Mouse (Mus musculus): ENCODE measurements around the gene Chst1. TPM values are rescaled to one million over a fixed set of nuclear protein-coding genes. Genes with fewer than 3 reads are reported as not detected.

The Chst1 gene
- polyA plus RNA-seq, 1 experiment = 235 TPM

DNA sequence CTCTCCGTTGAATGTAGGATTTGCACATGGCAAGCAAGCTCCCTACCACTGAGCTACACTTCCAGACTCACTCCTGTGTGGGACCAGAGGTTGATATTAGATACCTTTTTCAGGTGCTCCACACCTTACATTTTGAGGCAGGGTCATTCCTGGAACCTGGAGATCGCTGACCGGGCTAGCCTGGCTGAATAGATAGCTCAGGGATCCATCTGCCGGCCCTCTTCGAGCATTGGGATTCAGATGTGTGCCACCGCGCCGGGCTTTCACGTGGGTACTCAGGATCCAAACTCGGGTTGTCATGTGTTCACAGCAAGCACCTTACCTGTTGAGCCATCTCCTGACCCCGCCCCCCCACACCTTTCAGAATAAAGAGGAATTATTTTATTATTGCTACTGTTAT, 31.3 kb downstream of the Chst1 start:
- H3K4me1 ChIP-seq (ENCODE audit: control insufficient read depth, insufficient read depth, low read length) = no peaks in the 10 kb centered on the region; the same call in 1 of the 2 replicates
- H3K27ac ChIP-seq (ENCODE audit: insufficient read depth, low read length) = no peak overlapping the region
- no peak for TF ChIP-seq POLR2A (IDR thresholded peaks at IDR 0.05; ENCODE audit: extremely low read depth, insufficient read depth, low read length)
- H3K4me3 ChIP-seq (ENCODE audit: insufficient read depth, low read length) = no peak overlapping the region

DNA sequence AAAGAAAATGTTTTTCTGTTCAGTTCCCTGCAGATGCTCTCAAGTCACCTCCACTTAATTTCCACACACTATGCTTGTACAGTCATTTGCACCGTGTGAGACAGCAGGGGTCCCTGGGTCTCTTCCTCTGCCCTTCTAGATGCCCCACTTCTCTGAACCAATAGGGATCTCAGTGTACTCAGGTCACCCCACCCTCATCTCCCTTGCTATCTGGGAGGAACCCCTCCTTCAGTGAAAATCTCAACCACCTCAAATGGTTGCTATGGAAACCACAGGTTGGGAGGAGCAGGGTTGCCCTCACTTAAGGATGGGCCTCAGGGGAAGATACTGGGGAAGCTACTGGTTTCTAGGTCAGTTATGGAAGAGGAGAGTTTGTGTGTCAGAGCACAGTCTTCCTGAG, 32.5 kb downstream of the Chst1 start:
- TF ChIP-seq CTCF (IDR thresholded peaks at IDR 0.05; ENCODE audit: extremely low read depth, insufficient read depth, low read length) (no peak), POLR2A (IDR thresholded peaks at IDR 0.05; ENCODE audit: extremely low read depth, insufficient read depth, low read length) (no peak)
- Histone ChIP-seq H3K4me3 (ENCODE audit: insufficient read depth, low read length) (no peak overlapping the region), H3K27ac (ENCODE audit: insufficient read depth, low read length) (no peak overlapping the region), H3K4me1 (ENCODE audit: control insufficient read depth, insufficient read depth, low read length) (no peaks in the 10 kb centered on the region; the same call in 1 of the 2 replicates)

DNA sequence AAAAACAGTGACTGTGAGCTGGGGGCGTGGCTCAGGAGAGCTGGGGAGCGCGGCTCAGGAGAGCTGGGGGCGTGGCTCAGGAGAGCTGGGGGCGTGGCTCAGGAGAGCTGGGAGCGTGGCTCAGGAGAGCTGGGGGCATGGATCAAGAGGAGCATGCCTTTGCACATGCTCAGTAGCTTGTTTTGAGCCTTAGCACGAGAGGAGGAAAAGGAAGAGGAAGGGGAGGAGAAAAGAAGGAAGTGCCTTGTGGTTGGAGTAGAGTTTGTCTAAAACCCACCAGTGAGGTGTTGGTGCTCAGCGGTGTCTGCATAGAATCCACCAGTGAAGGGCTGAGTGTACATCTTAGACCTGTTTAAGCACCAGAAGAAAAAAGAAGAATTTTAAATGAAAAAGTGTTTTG, 41.0 kb downstream of the Chst1 start:
- H3K4me1 ChIP-seq (ENCODE audit: control insufficient read depth, insufficient read depth, low read length) = no peaks in the 10 kb centered on the region
- TF ChIP-seq CTCF (IDR thresholded peaks at IDR 0.05; ENCODE audit: extremely low read depth, insufficient read depth, low read length) = no peak
- no peak for TF ChIP-seq POLR2A (IDR thresholded peaks at IDR 0.05; ENCODE audit: extremely low read depth, insufficient read depth, low read length)

DNA sequence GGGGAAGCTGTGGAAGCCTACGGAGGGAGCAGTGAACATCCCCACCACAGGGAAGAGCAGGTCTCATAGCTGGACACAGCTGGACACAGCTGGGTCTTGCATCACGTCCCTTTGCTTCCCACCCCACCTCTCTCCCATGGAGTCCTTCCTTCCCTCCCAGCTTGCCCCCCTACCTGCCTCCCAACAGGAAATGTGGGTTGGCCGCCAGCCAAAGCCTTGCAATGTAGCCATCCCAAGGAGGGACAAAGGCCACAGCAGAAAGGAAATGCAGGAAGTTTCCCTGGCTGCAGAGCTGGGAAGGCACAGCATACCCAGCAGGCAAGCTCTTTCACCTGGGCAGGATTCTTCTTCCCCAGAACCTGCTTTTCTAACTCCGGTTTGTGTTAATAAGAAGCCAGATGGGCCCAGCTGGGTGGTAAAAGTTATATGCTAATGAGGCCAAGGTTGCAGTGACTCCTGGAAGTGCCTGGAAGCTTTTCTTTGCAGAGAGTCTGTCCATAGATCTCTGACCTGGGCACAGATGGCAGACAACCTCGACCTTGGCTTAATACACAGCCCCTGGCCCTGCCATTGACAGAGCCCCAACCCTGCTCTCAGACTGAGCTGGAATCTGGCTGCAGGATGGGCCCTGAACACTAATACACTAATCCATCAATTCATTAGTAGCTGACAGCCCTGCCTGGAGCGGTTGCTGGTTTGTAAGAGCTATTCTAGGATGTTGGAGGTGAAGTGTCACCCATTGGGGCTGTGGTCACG, 46.0 kb downstream of the Chst1 start:
- H3K27ac ChIP-seq (ENCODE audit: insufficient read depth, low read length) = no peak overlapping the region
- H3K4me3 ChIP-seq (ENCODE audit: insufficient read depth, low read length) = no peak overlapping the region
- no peaks in the 10 kb centered on the region for H3K4me1 ChIP-seq (ENCODE audit: control insufficient read depth, insufficient read depth, low read length)
- TF ChIP-seq POLR2A (IDR thresholded peaks at IDR 0.05; ENCODE audit: extremely low read depth, insufficient read depth, low read length) = no peak
- TF ChIP-seq CTCF (IDR thresholded peaks at IDR 0.05; ENCODE audit: extremely low read depth, insufficient read depth, low read length) = no peak

More for the DNA sequence above, 41.0 kb downstream of the Chst1 start:
- Histone ChIP-seq H3K4me3 (ENCODE audit: insufficient read depth, low read length) (no peak overlapping the region), H3K27ac (ENCODE audit: insufficient read depth, low read length) (no peak overlapping the region)

DNA sequence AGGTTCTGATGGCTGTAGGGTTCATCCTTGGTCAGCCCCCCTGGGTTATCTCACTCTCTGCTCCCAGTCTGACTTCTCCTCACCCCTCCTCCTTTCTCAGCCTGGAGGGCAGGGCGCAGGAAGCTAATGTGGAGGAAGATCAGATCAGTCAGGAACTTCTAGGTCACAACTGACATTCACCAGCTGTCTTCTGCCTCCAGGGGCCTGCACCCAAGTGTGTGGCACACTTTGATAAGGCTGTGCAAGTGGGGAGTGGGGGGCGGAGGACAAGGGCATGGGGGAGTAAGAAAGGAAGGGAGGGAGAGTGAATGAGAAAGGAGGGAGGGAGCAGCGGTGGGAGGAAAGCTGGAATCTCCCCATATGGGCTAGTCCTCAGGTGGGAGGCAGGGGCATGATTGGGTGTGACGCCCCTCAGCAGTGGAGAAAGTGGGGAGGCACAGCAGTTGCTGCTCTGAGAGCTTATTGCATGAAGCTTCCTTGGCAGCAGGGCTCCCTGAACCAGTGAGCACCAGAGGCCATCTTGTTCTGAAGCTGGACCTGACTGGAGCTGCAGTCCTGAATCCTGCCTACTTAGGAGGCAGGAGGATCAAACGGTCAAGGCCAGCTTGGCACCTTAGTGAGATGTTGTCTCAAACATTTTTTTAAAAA, 49.8 kb downstream of the Chst1 start:
- Histone ChIP-seq H3K4me3 (ENCODE audit: insufficient read depth, low read length) (no peak overlapping the region), H3K27ac (ENCODE audit: insufficient read depth, low read length) (no peak overlapping the region), H3K4me1 (ENCODE audit: control insufficient read depth, insufficient read depth, low read length) (no peaks in the 10 kb centered on the region)
- TF ChIP-seq CTCF (IDR thresholded peaks at IDR 0.05; ENCODE audit: extremely low read depth, insufficient read depth, low read length) = no peak
- no peak for TF ChIP-seq POLR2A (IDR thresholded peaks at IDR 0.05; ENCODE audit: extremely low read depth, insufficient read depth, low read length)

DNA sequence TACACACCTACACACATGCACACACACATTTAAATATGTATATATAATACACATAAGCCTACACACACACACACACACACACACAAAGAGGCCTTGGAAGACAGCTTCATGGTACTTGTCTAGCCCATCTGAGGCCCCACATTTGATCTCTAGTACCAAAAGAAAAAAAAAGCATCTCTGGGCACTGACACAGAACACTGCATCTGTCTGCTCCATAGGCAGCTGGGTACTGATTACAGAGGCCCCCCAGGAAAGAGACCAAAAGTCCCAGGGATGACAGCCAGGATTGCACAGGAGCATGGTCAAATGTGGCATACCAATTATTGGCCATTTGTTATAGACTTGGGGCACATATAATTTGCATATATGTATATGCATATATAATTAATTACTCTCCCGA, 50.9 kb downstream of the Chst1 start:
- no peak overlapping the region for H3K27ac ChIP-seq (ENCODE audit: insufficient read depth, low read length)
- no peaks in the 10 kb centered on the region for H3K4me1 ChIP-seq (ENCODE audit: control insufficient read depth, insufficient read depth, low read length)
- TF ChIP-seq POLR2A (IDR thresholded peaks at IDR 0.05; ENCODE audit: extremely low read depth, insufficient read depth, low read length) (no peak), CTCF (IDR thresholded peaks at IDR 0.05; ENCODE audit: extremely low read depth, insufficient read depth, low read length) (no peak)
- H3K4me3 ChIP-seq (ENCODE audit: insufficient read depth, low read length) = no peak overlapping the region

DNA sequence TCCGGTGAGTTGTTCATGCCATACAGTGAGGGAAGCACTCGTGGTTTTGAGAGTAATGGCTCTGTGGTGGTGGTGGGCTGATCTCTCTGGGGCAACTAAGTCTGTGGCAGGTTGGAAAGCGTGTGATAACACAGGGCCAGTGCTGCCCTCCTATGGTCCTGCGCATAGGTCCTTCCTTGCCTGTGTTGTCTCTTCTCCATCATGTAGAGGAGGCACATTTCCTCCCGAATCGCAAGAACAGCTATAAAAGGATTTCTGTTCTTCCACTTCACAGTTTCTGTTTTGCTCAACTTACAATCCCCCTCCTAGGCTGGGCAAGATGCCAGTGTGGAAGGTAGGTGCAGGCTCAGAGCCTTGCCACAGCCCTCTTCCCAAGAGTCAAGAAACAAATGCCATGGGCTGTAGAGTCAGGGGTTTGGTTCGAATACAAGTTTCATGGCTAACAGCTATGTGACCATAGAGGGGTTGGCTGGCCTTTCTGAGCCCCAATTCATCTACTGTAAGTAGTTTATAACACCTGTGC, 51.8 kb downstream of the Chst1 start:
- TF ChIP-seq CTCF (IDR thresholded peaks at IDR 0.05; ENCODE audit: extremely low read depth, insufficient read depth, low read length) (no peak), POLR2A (IDR thresholded peaks at IDR 0.05; ENCODE audit: extremely low read depth, insufficient read depth, low read length) (no peak)
- Histone ChIP-seq H3K4me1 (ENCODE audit: control insufficient read depth, insufficient read depth, low read length) (no peaks in the 10 kb centered on the region), H3K27ac (ENCODE audit: insufficient read depth, low read length) (no peak overlapping the region), H3K4me3 (ENCODE audit: insufficient read depth, low read length) (no peak overlapping the region)

DNA sequence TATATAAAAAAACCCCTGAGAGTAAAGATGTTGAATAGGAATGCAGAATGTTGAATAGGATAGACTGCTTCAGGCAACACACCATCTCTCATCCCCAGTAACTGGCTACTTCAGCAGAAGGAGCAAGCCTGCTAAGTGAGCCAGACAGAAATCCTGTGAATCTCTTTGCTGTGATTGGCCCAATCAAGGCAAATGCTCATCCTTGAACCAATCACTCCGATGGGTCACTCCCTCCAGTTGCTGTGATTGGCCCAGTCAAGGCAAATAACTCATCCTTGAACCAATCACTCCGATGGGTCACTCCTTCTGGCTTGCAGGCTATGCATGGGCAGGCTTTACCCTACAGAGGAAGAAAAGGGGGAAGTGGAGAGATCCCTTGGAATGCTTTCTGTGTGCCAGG, 57.7 kb downstream of the Chst1 start:
- TF ChIP-seq POLR2A (IDR thresholded peaks at IDR 0.05; ENCODE audit: extremely low read depth, insufficient read depth, low read length) = no peak
- TF ChIP-seq CTCF (IDR thresholded peaks at IDR 0.05; ENCODE audit: extremely low read depth, insufficient read depth, low read length) = no peak
- Histone ChIP-seq H3K27ac (ENCODE audit: insufficient read depth, low read length) (no peak overlapping the region), H3K4me1 (ENCODE audit: control insufficient read depth, insufficient read depth, low read length) (no peaks in the 10 kb centered on the region; the same call in 1 of the 2 replicates), H3K4me3 (ENCODE audit: insufficient read depth, low read length) (no peak overlapping the region)

DNA sequence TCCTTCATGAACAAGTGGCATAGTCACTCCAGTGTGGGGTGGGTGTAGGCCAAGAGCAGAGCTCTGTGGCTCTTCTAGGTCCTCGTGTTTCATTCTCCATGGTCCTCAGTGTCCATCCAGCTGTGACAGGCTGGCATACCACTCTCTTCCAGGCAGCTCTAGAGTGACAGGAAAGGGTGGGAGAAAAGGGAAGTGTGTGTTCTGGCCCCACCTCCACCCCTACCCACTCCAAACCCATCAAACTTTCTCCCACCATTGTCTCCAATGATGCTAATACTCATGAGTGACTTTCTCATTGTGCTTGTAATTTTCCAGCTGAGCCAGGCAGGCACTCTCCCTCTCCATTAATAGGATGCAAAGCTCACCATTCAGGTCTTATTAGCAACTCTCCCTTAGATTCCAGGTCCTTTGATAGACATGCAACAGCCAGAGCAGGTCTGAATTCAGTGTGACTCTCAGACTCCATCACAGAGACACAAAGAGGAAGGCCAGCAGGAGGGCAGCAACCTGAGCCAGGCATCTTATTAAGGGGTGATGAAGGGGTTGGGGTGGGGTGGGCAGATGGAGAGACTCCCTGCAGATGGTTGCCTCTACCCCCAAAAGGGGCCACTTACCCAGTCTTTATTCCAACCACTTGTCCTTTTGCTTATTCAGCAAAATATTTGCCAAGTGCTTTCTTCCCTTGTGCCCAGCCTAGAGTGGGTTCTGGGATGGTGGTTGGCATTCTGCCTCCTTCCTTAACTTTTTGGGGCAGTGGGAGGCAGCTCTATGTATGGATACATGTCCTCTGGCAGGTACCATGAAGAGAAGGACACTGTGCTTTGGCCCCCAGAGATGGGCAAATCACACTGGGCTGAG, 59.0 kb downstream of the Chst1 start:
- Histone ChIP-seq H3K4me1 (ENCODE audit: control insufficient read depth, insufficient read depth, low read length) (no peaks in the 10 kb centered on the region; the same call in 1 of the 2 replicates), H3K4me3 (ENCODE audit: insufficient read depth, low read length) (no peak overlapping the region), H3K27ac (ENCODE audit: insufficient read depth, low read length) (no peak overlapping the region)
- no peak for TF ChIP-seq POLR2A (IDR thresholded peaks at IDR 0.05; ENCODE audit: extremely low read depth, insufficient read depth, low read length)
- no peak for TF ChIP-seq CTCF (IDR thresholded peaks at IDR 0.05; ENCODE audit: extremely low read depth, insufficient read depth, low read length)

All from cortical plate, adult 2 months (tissue).